Mouse (Mus musculus): ENCODE data around the gene Olfr1214.
"Not testable (repeated sequence)": the region's sequence is repeated elsewhere in the genome, so short reads cannot be mapped to it uniquely, and the experiment has no call there.

The Olfr1214 gene

DNA sequence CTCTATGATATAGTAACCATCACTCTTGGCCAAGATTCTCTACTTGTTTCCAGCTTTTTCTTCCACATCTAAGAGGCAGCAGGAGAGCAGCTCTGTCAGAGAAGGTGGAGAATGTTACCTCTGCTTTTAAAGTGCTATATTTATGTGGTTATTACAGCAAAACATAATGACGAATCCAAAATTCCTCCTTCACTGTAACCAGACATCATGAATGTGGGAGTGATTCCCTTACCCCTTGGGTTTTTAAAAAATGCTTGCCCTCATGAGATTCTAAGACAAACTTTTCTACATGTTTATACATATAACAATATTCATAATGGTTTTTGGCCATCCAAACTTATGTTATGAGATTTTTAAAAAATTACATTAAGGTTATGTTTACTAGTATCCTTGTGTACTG is at the start of gene Olfr1214:
Olfr1214 (minus strand) TSS at position 101 of the 400 bp plus-strand sequence.
- no peak for DNase-seq

DNA sequence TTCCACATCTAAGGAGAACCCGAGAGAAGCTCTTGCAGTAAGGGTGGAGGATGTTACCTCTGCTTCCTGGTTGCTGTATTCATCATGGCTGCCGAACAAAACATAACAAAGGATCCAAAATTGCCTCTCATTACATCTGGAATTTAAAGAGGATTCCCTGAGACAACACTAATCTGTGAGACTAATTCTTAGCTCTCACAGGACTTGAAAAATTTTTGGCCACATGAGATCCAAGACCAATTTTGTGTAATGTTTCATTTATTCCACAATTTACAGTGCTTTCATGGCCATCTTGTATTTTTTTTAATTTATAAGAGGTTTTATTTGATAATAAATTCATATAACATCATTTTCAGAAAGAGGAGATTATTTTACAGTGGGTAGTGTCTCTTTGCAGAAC is 39.5 kb upstream of the Olfr1214 start, which contains the start of gene Olfr1217:
Olfr1217 (minus strand) TSS at position 101 of the 400 bp plus-strand sequence.
- no peak for DNase-seq

DNA sequence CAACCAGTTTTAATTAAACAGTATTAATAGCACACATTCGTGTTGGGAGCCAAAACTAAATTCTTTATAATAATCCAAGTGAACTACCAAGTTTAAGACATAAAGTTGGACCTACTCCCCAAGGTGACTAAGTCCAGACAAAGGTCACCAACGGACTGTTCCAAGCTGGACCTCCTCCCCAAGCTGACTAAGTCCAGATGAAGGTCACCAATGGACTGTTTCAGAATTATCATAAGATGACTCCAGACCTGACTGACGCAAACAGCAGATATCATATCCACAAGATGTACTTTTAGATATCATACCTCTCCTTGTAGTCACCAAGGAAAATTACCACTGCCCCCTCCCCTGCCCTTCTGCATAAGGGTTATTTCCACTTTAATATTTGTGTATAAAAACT is 29.0 kb upstream of the Olfr1214 start:
- DNase-seq = not testable (repeated sequence)

DNA sequence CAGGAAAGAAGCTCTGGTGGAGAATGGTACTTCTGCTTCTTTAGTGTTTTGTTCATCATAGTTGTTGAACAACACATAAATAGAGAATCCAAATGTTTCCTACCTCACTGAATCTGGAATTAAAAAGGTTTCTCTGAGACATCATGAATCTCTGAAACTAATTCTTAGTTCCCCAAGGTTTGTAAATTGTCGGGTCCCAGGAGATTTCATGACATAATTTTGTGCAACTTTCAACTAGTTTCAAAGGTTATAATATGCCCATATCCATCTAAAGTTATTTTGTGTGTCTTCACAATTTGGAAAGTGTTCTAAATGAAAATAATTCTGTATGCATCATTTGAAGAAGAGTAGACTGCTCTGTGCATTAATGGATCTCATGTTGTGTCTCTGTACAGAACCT is 25.8 kb upstream of the Olfr1214 start, which contains the start of gene Olfr1216:
Olfr1216 (minus strand) TSS at position 101 of the 400 bp plus-strand sequence.
- DNase-seq = no peak

DNA sequence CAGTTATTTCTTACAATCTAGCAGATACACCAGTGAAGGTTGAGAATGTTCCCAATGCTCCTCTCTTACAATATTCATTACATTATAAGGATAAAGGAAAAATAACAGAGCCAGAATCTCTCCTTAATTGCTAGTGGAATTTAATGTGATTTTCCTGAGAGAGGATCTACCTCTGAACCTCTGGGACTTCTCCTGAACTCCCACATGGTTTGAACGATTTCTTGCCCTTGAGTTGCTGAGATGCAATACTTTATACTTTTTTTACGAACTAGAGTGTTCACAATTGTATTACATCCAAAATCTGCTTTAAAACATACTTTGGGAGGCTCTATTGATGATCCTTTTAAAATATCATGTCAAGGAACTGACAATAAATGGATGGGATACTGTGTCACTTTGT is 14.4 kb upstream of the Olfr1214 start, which contains the start of gene Olfr1215:
Olfr1215 (minus strand) TSS at position 101 of the 400 bp plus-strand sequence.
- no peak for DNase-seq

DNA sequence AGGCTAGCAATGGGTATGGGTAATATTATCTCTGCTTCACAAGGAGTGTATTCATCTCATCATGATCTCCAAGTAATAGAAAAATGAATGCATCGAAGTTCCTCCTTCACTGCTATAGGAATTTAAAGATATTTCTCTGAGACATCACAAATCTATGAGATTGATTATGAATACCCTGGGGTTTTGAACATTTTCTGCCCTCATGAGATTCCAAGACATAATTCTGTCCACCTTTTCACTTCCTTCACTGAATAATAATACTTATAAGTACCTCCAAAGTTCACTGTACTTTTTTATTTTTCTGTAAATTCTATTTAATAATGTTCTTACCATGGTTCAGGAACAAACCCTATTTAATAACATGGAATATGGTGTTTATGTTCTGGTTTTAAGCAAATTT is 12.3 kb downstream of the Olfr1214 start, which contains the start of gene Gm13762:
Gm13762 (minus strand) TSS at position 101 of the 400 bp plus-strand sequence.
- no peak for DNase-seq

DNA sequence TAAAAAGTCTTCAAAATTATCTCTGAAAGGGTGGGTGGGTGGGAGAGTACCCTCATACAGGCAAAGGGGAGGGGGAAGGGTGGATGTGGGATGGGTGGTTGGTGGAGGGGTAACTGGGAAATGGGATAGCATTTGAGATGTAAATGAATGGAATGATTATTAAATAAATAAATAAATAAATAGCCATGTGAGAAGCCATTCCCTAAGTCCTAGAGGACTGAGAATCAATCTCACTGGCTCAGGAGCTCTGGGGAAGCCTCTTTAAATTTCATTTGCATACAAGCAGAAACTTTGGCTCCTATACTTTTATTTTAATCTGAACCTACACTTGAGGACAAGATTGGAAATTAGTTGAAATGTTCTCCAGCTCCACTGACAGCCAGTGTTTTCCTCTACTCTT is 38.8 kb downstream of the Olfr1214 start, which contains the start of gene Olfr1212:
Olfr1212 (plus strand) TSS at position 301 of the 400 bp plus-strand sequence.
- no peak for DNase-seq

DNA sequence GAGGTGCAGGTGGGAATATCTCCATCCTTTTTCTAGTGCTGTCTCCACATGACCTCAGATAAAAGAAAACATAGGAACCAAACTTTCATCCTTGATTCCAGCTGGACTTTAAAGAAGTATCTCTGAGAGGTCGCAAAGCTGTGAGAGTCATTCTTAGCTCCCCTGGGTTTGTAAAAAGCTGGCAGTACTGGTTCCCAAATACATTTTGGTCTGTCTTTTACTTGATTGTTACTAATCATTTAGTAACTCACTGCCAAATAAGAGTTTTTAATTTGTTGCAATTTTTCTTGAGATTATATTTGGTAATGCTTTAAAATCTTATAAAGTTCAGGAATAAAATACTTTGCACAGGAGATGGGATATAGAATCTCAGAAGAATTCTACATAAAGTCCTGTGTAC is 54.4 kb downstream of the Olfr1214 start, which contains the start of gene Olfr1211:
Olfr1211 (minus strand) TSS at position 101 of the 400 bp plus-strand sequence.
- no peak for DNase-seq
